In genomic region chr8:117471174-117471573, GRCm38 (mm10) we compare ENCODE assay signal across 9 mouse cellular contexts. TPM values are rescaled to one million over a fixed set of nuclear protein-coding genes. Genes with fewer than 3 reads are reported as not detected.
DNase-seq lines count a peak whose midpoint lies in the region; ATAC-seq lines count a peak whose summit lies in the region.
"Had no signal": no experiment of that assay in that cellular context is flagged by ENCODE, and none has a peak within 500 bp of the region (broad histone marks: within the 10 kb centered on the region; RNA-seq: fewer than 3 reads in every experiment).

No protein-coding gene starts in this region.

- no peak overlapping the region for H3K4me3 ChIP-seq in forebrain, embryonic 15.5 days
- H3K4me3 ChIP-seq in hindbrain, embryonic 14.5 days (replicated peaks; ENCODE audit: low read length): no peak overlapping the region

- peak; percentile 62 to 86 for DNase-seq in adrenal gland, adult (ENCODE audit: inconsistent age in 2 of 2, low spot score in 1 of 2)
- DNase-seq in adrenal gland, adult 8-10 months: no peak
- peak; percentile 46 for DNase-seq in c-Kit-negative CD71-positive TER-119-positive erythroid progenitor cells, embryonic 14.5 days (ENCODE audit: low read depth, low spot score)
- DNase-seq in hindbrain, embryonic 14.5 days (ENCODE audit: low spot score): peak; percentile 72
- DNase-seq in layer of hippocampus, postnatal 36 days: peak; percentile 66 to 74
- DNase-seq in right cerebral cortex, postnatal 36 days (ENCODE audit: low spot score in 2 of 2): peak; percentile 59 to 67

- H3K4me2 ChIP-seq in forebrain, embryonic 15.5 days (replicated peaks): no peak overlapping the region
- no peak overlapping the region for H3K4me2 ChIP-seq in hindbrain, embryonic 14.5 days (replicated peaks)

- H3K9ac ChIP-seq in forebrain, embryonic 15.5 days (replicated peaks): 0 out of 2 replicates have a peak overlapping the region, but pooled peaks have one; percentile 50
- no peak overlapping the region for H3K9ac ChIP-seq in hindbrain, embryonic 14.5 days

- H3K27ac ChIP-seq in forebrain, embryonic 15.5 days (replicated peaks): no peak overlapping the region
- H3K27ac ChIP-seq in hindbrain, embryonic 14.5 days: 0 out of 2 replicates have a peak overlapping the region, but pooled peaks have one; percentile 92

- 21% methylated on average over 3 of the region's 3 CpGs for WGBS in forebrain, embryonic 15.5 days
- WGBS in hindbrain, embryonic 14.5 days: 16% methylated on average over 3 of the region's 3 CpGs

- peak; percentile 36; the same call in 1 of the 2 replicates for ATAC-seq in forebrain, embryonic 15.5 days (replicated peaks)
- ATAC-seq in hindbrain, embryonic 14.5 days (ENCODE audit: low FRiP score): no peak
- peak; percentile 73 for ATAC-seq in megakaryocyte-erythroid progenitor cell, adult 5-6 weeks (replicated peaks; ENCODE audit: low FRiP score, low TSS enrichment, poor library complexity, severe bottlenecking)

- no peaks in the 10 kb centered on the region for H3K9me3 ChIP-seq in forebrain, embryonic 15.5 days
- no peaks in the 10 kb centered on the region for H3K9me3 ChIP-seq in hindbrain, embryonic 14.5 days (ENCODE audit: control insufficient read depth, low read length)
- H3K9me3 ChIP-seq: limb, embryonic 15.5 days had no signal

- peaks cover 14% of the 10 kb centered on the region for H3K4me1 ChIP-seq in forebrain, embryonic 15.5 days
- peaks cover 13% of the 10 kb centered on the region for H3K4me1 ChIP-seq in hindbrain, embryonic 14.5 days (replicated peaks; ENCODE audit: control insufficient read depth, insufficient read depth, low read length)

- no peaks in the 10 kb centered on the region for H3K27me3 ChIP-seq in forebrain, embryonic 15.5 days
- no peaks in the 10 kb centered on the region for H3K27me3 ChIP-seq in hindbrain, embryonic 14.5 days (ENCODE audit: control insufficient read depth, insufficient read depth, low read length)
- H3K27me3 ChIP-seq: limb, embryonic 15.5 days had no signal

- no peaks in the 10 kb centered on the region for H3K36me3 ChIP-seq in forebrain, embryonic 15.5 days
- no peaks in the 10 kb centered on the region for H3K36me3 ChIP-seq in hindbrain, embryonic 14.5 days (replicated peaks; ENCODE audit: control insufficient read depth, insufficient read depth)
- H3K36me3 ChIP-seq: limb, embryonic 15.5 days had no signal

RNA-seq across cellular contexts. Expression of gene Plcg2, which starts 26.9 kb away (rescaled TPM):
- 1 to 10 TPM; 6.7 to 8.9 (median 8.1) TPM for total RNA-seq in adrenal gland, adult 8-10 months (2022)
- 0.86 and 0.89 TPM in 2 replicates for polyA plus RNA-seq in forebrain, embryonic 15.5 days (2015; fragmentation: Nextera tagmentation; extraction: Ambion mirVana)
- 1.2 TPM in 2 replicates for polyA plus RNA-seq in hindbrain, embryonic 14.5 days (2014; fragmentation: Nextera tagmentation; extraction: Ambion mirVana)
- total RNA-seq in layer of hippocampus, postnatal 36 days (2021): 1 to 10 TPM; 2.6 to 3.3 TPM
- total RNA-seq in megakaryocyte-erythroid progenitor cell, adult 5-6 weeks (2014; fragmentation: Nextera tagmentation): 8.1 and 11.3 TPM in 2 replicates
- 9.2 and 17.0 TPM in 2 replicates for total RNA-seq in megakaryocyte-erythroid progenitor cell, adult 5-6 weeks (2017)
